Mouse (Mus musculus) gastrocnemius, adult 8-10 months (tissue): Measurements from ENCODE around the gene Cmss1. TPM values are rescaled to one million over a fixed set of nuclear protein-coding genes. Genes with fewer than 3 reads are reported as not detected.
A peak's percentile ranks its signal among the peaks of the same experiment; 100 is the strongest.

ENCODE experiments used
- DNase-seq, 2 experiments: peaks; one replicate each; pipeline ENCODE4 v3.0.0; 2022; ENCODE audit warnings: low spot score in 2 of 2
- total RNA-seq, 4 experiments: library from RNA; stranded (reverse); gene quantifications; 2 replicates each; pipeline ENCODE4 v1.2.4; 2022

Cmss1 gene
- total RNA-seq, 4 experiments from 2014 or later: 28.6 to 40.1 (median 38.8) TPM

GRCm38 (mm10) chr16:57560185-57560584 is 46.5 kb downstream of the Cmss1 start:
- DNase-seq: no peak

- no peak for DNase-seq
These were observed 48.4 kb downstream of the Cmss1 start for GRCm38 (mm10) chr16:57558258-57558657.

GRCm38 (mm10) chr16:57556244-57556643 is 50.4 kb downstream of the Cmss1 start:
- DNase-seq: no peak

- DNase-seq: no peak
These were observed 51.0 kb downstream of the Cmss1 start for GRCm38 (mm10) chr16:57555667-57556066.

GRCm38 (mm10) chr16:57554886-57555400 is 51.7 kb downstream of the Cmss1 start:
- no peak for DNase-seq

- DNase-seq: no peak
These were observed 53.4 kb downstream of the Cmss1 start for GRCm38 (mm10) chr16:57553235-57553634.

GRCm38 (mm10) chr16:57552709-57553108 is 54.0 kb downstream of the Cmss1 start:
- no peak for DNase-seq

GRCm38 (mm10) chr16:57551617-57552016 is 55.0 kb downstream of the Cmss1 start:
- DNase-seq: no peak

- DNase-seq: no peak
These were observed 55.8 kb downstream of the Cmss1 start for GRCm38 (mm10) chr16:57550817-57551216.

GRCm38 (mm10) chr16:57550088-57550487 is 56.6 kb downstream of the Cmss1 start:
- DNase-seq: no peak

- DNase-seq: peak; percentile 50 to 67
These were observed 57.3 kb downstream of the Cmss1 start for GRCm38 (mm10) chr16:57549061-57550037.

GRCm38 (mm10) chr16:57548608-57549007 is 58.1 kb downstream of the Cmss1 start:
- no peak for DNase-seq

GRCm38 (mm10) chr16:57546355-57546754 is 60.3 kb downstream of the Cmss1 start:
- no peak for DNase-seq

GRCm38 (mm10) chr16:57544441-57544840 is 62.2 kb downstream of the Cmss1 start:
- DNase-seq: no peak

GRCm38 (mm10) chr16:57543243-57543642 is 63.4 kb downstream of the Cmss1 start:
- DNase-seq: no peak

- no peak for DNase-seq
These were observed 70.2 kb downstream of the Cmss1 start for GRCm38 (mm10) chr16:57536511-57536910.

GRCm38 (mm10) chr16:57534811-57535210 is 71.9 kb downstream of the Cmss1 start:
- DNase-seq: no peak

GRCm38 (mm10) chr16:57534365-57534764 is 72.3 kb downstream of the Cmss1 start:
- no peak for DNase-seq

- no peak for DNase-seq
These were observed 74.6 kb downstream of the Cmss1 start for GRCm38 (mm10) chr16:57532081-57532493.

- DNase-seq: no peak
These were observed 76.1 kb downstream of the Cmss1 start for GRCm38 (mm10) chr16:57530547-57530946.

GRCm38 (mm10) chr16:57528457-57528856 is 78.2 kb downstream of the Cmss1 start:
- DNase-seq: no peak

- DNase-seq: no peak
These were observed 79.8 kb downstream of the Cmss1 start for GRCm38 (mm10) chr16:57526893-57527292.

GRCm38 (mm10) chr16:57525476-57525875 is 81.2 kb downstream of the Cmss1 start:
- DNase-seq: no peak
